Mouse (Mus musculus) lung, postnatal 0 days (tissue): ENCODE measurements around the gene Nsun4. TPM values are rescaled to one million over a fixed set of nuclear protein-coding genes. Genes with fewer than 3 reads are reported as not detected.

ENCODE experiments used
- ATAC-seq: fragments of 200-750 bp; cut with Nextera tagmentation; 2 replicates; pipeline ENCODE4 v1.8.0; 2017; ENCODE audit warnings: moderate library complexity
- DNase-seq: peaks from one replicate; pipeline ENCODE4 v3.0.0-alpha.2; 2016; ENCODE audit warnings: low spot score
- H3K27ac ChIP-seq: fragments of 300-500 bp; sonication (generic); 2 replicates; pipeline ENCODE4 v1.5.1; 2014; ENCODE audit warnings: antibody characterized with exemption, mild to moderate bottlenecking, low read length, mixed read lengths
- H3K27me3 ChIP-seq: fragments of 300-500 bp; sonication (generic); replicated peaks from 2 replicates; pipeline ENCODE4 v1.6.1; 2014; ENCODE audit warnings: low read length, mixed read lengths; ENCODE audit not compliant: insufficient read depth
- H3K36me3 ChIP-seq: fragments of 300-500 bp; sonication (generic); 2 replicates; pipeline ENCODE4 v1.6.1; 2014; ENCODE audit warnings: low read length, mixed read lengths; ENCODE audit not compliant: insufficient read depth
- H3K4me1 ChIP-seq: fragments of 300-500 bp; sonication (generic); 2 replicates; pipeline ENCODE4 v1.6.1; 2014; ENCODE audit warnings: antibody characterized with exemption, low read depth, low read length, mixed read lengths; ENCODE audit not compliant: insufficient read depth
- H3K4me2 ChIP-seq: fragments of 300-500 bp; sonication (generic); replicated peaks from 2 replicates; pipeline ENCODE4 v1.6.1; 2014; ENCODE audit warnings: low read depth, mild to moderate bottlenecking, low read length, moderate library complexity, mixed read lengths
- H3K4me3 ChIP-seq: fragments of 300-500 bp; sonication (generic); 2 replicates; pipeline ENCODE4 v1.5.1; 2014; ENCODE audit warnings: low read depth, low read length
- H3K9ac ChIP-seq: fragments of 300-500 bp; sonication (generic); replicated peaks from 2 replicates; pipeline ENCODE4 v1.6.1; 2014; ENCODE audit warnings: low read depth, mild to moderate bottlenecking
- H3K9me3 ChIP-seq: fragments of 300-500 bp; sonication (generic); 2 replicates; pipeline ENCODE4 v1.6.1; 2016; ENCODE audit warnings: low read length, mixed read lengths
- CTCF ChIP-seq: IDR thresholded peaks from 2 replicates; pipeline ENCODE4 v1.5.1; 2016; ENCODE audit warnings: antibody characterized with exemption, mild to moderate bottlenecking
- EP300 ChIP-seq: IDR thresholded peaks from 2 replicates; pipeline ENCODE4 v1.6.1; 2016; ENCODE audit warnings: antibody characterized with exemption, mild to moderate bottlenecking, control low read depth
- WGBS: fragments of 180-500 bp; shearing (Covaris S2); extraction: QIAGEN DNeasy Blood & Tissue Kit; methylation state at CpG from one replicate; pipeline ENCODE4 v1.1.7; 2014; 5-methylcytosine and 5-hydroxymethylcytosine counted together
- polyA plus RNA-seq: library from polyadenylated mRNA; unstranded; fragments of >200 nt; fragmentation: Nextera tagmentation; extraction: Ambion mirVana; gene quantifications from 2 replicates; pipeline ENCODE4 v1.2.1, GENCODE M21; 2015

Gene Nsun4
- polyA plus RNA-seq, 1 experiment from 2014 or later = 37.9 TPM

- TF ChIP-seq EP300 = peak; percentile 54; the same call in 1 of the 2 replicates
- no peak for TF ChIP-seq CTCF
- Histone ChIP-seq H3K27ac (no peak overlapping the region), H3K9me3 (no peaks in the 10 kb centered on the region), H3K4me3 (no peak overlapping the region), H3K27me3 (no peaks in the 10 kb centered on the region), H3K4me1 (no peaks in the 10 kb centered on the region), H3K9ac (no peak overlapping the region), H3K36me3 (no peaks in the 10 kb centered on the region), H3K4me2 (no peak overlapping the region)
- WGBS = 79% methylated on average over 16 of the region's 16 CpGs
- DNase-seq (peak; percentile 29), ATAC-seq (peak; percentile 16)
Observed at GRCm38 (mm10) chr4:115994662-115995375, 58.9 kb downstream of the Nsun4 start.

DNA sequence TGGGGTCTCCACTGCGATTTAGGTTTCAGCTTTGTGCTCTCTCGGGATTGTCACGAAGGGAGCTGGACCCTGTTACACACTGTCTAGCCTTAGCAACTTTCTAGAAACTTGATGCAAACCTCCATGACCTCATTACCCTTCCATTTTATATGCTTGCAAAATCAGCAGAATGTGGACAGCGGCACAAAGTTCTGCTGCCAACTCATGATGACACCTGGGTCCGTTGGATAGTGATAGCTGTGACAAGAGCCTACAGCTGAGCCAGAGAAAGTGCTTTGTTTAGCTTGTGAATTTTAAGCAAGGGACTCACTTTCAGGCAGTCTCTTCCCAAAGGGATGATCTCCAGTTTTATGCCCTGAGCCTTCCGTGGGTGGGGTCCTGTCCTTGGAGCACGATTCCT is 64.3 kb downstream of the Nsun4 start:
- ATAC-seq = no peak
- H3K9me3 ChIP-seq = no peaks in the 10 kb centered on the region
- H3K27ac ChIP-seq = no peak overlapping the region
- H3K9ac ChIP-seq = no peak overlapping the region
- no peaks in the 10 kb centered on the region for H3K27me3 ChIP-seq
- H3K4me3 ChIP-seq = no peak overlapping the region
- no peak for DNase-seq
- H3K4me1 ChIP-seq = no peaks in the 10 kb centered on the region
- H3K4me2 ChIP-seq = no peak overlapping the region
- H3K36me3 ChIP-seq = no peaks in the 10 kb centered on the region
- 74% methylated on average over 7 of the region's 7 CpGs for WGBS
- TF ChIP-seq CTCF (no peak), EP300 (no peak)

- no peaks in the 10 kb centered on the region for H3K4me1 ChIP-seq
- H3K27ac ChIP-seq = no peak overlapping the region
- TF ChIP-seq EP300 = 0 out of 2 replicates have a peak, but pooled peaks have one; percentile 1
- TF ChIP-seq CTCF = no peak
- no peak overlapping the region for H3K4me3 ChIP-seq
- H3K9me3 ChIP-seq = no peaks in the 10 kb centered on the region
- no peak overlapping the region for H3K9ac ChIP-seq
- no peak overlapping the region for H3K4me2 ChIP-seq
- H3K36me3 ChIP-seq = no peaks in the 10 kb centered on the region
- WGBS = 75% methylated on average over 5 of the region's 5 CpGs
- H3K27me3 ChIP-seq = no peaks in the 10 kb centered on the region
- ATAC-seq (no peak), DNase-seq (no peak)
Observed at GRCm38 (mm10) chr4:115987858-115988530, 65.7 kb downstream of the Nsun4 start.

- Histone ChIP-seq H3K36me3 (no peaks in the 10 kb centered on the region), H3K4me3 (no peak overlapping the region), H3K27me3 (no peaks in the 10 kb centered on the region), H3K27ac (no peak overlapping the region), H3K4me1 (no peaks in the 10 kb centered on the region), H3K9ac (no peak overlapping the region), H3K9me3 (no peaks in the 10 kb centered on the region), H3K4me2 (no peak overlapping the region)
- ATAC-seq (peak; percentile 96), DNase-seq (peak; percentile 87)
- TF ChIP-seq CTCF (no peak), EP300 (peak; percentile 63)
- 35% methylated on average over 1 of the region's 1 CpGs for WGBS
Observed at GRCm38 (mm10) chr4:115987436-115987835, 66.2 kb downstream of the Nsun4 start.

DNA sequence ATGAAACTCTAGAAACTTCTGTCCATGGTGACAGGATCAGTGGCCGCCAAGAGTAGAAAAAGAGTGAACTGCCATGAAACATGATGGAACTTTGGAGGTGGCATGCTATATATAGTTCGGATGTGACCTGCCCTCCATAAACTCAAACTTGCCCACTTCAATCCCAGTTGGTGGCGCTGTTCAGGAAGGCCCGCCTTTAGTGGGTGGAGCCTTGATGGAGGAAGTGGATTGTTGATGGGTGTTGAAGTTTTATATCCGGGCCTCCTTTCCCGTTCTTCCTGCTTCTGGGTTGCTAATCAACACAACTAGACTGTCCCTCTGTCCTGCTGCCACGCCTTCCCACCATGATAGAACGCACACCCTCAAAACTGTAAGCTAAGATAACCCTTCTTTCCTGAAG is 68.7 kb downstream of the Nsun4 start:
- TF ChIP-seq CTCF (peak; percentile 58), EP300 (no peak)
- Histone ChIP-seq H3K9me3 (no peaks in the 10 kb centered on the region), H3K4me2 (no peak overlapping the region), H3K27me3 (peaks cover 9% of the 10 kb centered on the region; the same call in 1 of the 2 replicates), H3K4me3 (no peak overlapping the region), H3K27ac (no peak overlapping the region), H3K36me3 (no peaks in the 10 kb centered on the region), H3K9ac (no peak overlapping the region), H3K4me1 (no peaks in the 10 kb centered on the region)
- ATAC-seq (0 out of 2 replicates have a peak, but pooled peaks have one; percentile 5), DNase-seq (peak; percentile 74)
- WGBS = 27% methylated on average over 8 of the region's 8 CpGs

DNA sequence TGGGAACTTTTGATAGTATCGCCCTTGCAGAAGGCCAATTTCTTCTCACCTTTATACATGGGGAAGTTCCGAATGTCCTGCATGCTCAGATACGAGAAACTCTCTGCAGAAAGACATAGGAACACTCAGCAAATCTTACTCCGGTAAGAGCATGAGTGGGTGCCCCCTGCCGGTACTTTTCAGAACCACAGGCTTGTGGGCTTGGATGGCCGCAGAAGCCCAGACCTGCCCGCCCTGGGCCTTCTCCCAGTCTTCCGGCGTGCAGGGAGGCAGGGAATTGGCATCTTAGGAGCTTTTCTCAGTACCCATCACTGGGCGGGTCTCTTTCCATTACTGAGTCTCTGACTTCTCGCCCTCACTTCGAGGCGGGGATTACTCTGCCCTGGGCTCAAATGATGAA is 69.6 kb downstream of the Nsun4 start:
- Histone ChIP-seq H3K9ac (no peak overlapping the region), H3K36me3 (no peaks in the 10 kb centered on the region), H3K9me3 (no peaks in the 10 kb centered on the region), H3K4me1 (no peaks in the 10 kb centered on the region), H3K4me3 (no peak overlapping the region), H3K4me2 (0 out of 2 replicates have a peak overlapping the region, but pooled peaks have one; percentile 2), H3K27ac (no peak overlapping the region), H3K27me3 (peaks cover 18% of the 10 kb centered on the region; the same call in 1 of the 2 replicates)
- 0 out of 2 replicates have a peak, but pooled peaks have one; percentile 11 for ATAC-seq
- 2% methylated on average over 13 of the region's 13 CpGs for WGBS
- TF ChIP-seq CTCF = peak; percentile 85
- no peak for TF ChIP-seq EP300
- peak; percentile 78 for DNase-seq

Other genes with a start within 250 kb of the Nsun4 start
- 14.8 and 16.3 TPM in 2 replicates for gene Mob3c, start 225.8 kb downstream of the Nsun4 start, polyA plus RNA-seq
- gene Mknk1, start 214.7 kb downstream of the Nsun4 start, polyA plus RNA-seq = 26.9 and 30.6 TPM in 2 replicates
- gene Kncn, start 169.5 kb downstream of the Nsun4 start, polyA plus RNA-seq = not detected in 2 replicates
- gene 6430628N08Rik, start 163.2 kb downstream of the Nsun4 start, polyA plus RNA-seq = not detected in 2 replicates
- not detected in 2 replicates for gene Dmbx1, start 114.0 kb downstream of the Nsun4 start, polyA plus RNA-seq
- gene Faah, start 36.0 kb downstream of the Nsun4 start, polyA plus RNA-seq = 12.1 and 13.4 TPM in 2 replicates
- gene Uqcrh, start 21.2 kb upstream of the Nsun4 start, polyA plus RNA-seq = 423 and 444 TPM in 2 replicates
- gene Lrrc41, start 21.4 kb upstream of the Nsun4 start, polyA plus RNA-seq = 46.1 and 49.0 TPM in 2 replicates
- gene Rad54l, start 69.8 kb upstream of the Nsun4 start, polyA plus RNA-seq = 1.5 and 2.2 TPM in 2 replicates
- gene Pomgnt1, start 70.0 kb upstream of the Nsun4 start, polyA plus RNA-seq = 40.7 and 40.8 TPM in 2 replicates
- gene Lurap1, start 97.5 kb upstream of the Nsun4 start, polyA plus RNA-seq = 2.6 and 2.8 TPM in 2 replicates
- gene Tspan1, start 113.7 kb upstream of the Nsun4 start, polyA plus RNA-seq = 118 and 131 TPM in 2 replicates
- gene 1700042G07Rik, start 119.5 kb upstream of the Nsun4 start, polyA plus RNA-seq = not detected in 2 replicates
- gene Gm49337, start 119.5 kb upstream of the Nsun4 start, polyA plus RNA-seq = not detected in 2 replicates
- gene Pik3r3, start 167.7 kb upstream of the Nsun4 start, polyA plus RNA-seq = 10.0 and 11.7 TPM in 2 replicates